Comparison of ENCODE assay signal across 19 mouse cellular contexts in genomic region chr3:86858699-86859098, GRCm38 (mm10).
"Had no signal": no experiment of that assay in that cellular context is flagged by ENCODE, and none has a peak within 500 bp of the region (broad histone marks: within the 10 kb centered on the region; RNA-seq: fewer than 3 reads in every experiment).

No protein-coding gene starts in this region.

- H3K9ac ChIP-seq: liver, embryonic 13.5 days; neural tube, embryonic 12.5 days; neural tube, embryonic 15.5 days had no signal

- H3K27ac ChIP-seq: left cerebral cortex, adult 2 months; liver, embryonic 13.5 days; neural tube, embryonic 12.5 days; stomach, postnatal 0 days had no signal

- H3K36me3 ChIP-seq: liver, embryonic 13.5 days; neural tube, embryonic 12.5 days; neural tube, embryonic 15.5 days had no signal

- H3K9me3 ChIP-seq: liver, embryonic 13.5 days; neural tube, embryonic 12.5 days; neural tube, embryonic 15.5 days had no signal

- H3K4me2 ChIP-seq: liver, embryonic 13.5 days; neural tube, embryonic 15.5 days had no signal

- DNase-seq: kidney, adult 18-20 months; kidney, adult 9 months; kidney, postnatal 14 days; layer of hippocampus, postnatal 36 days; liver, embryonic 13.5 days; lung, adult 2 months; lung, postnatal 14 days; lung, postnatal 4 days; midbrain, embryonic 14.5 days; right cerebral cortex, adult 18-20 months; right cerebral cortex, postnatal 14 days; right cerebral cortex, postnatal 4 days; thymus, adult 2 months; thymus, postnatal 14 days; thymus, postnatal 4 days had no signal

- H3K4me3 ChIP-seq: left cerebral cortex, adult 2 months; liver, embryonic 13.5 days; neural tube, embryonic 12.5 days; neural tube, embryonic 15.5 days had no signal

- H3K4me1 ChIP-seq: liver, embryonic 13.5 days had no signal

- H3K27me3 ChIP-seq: liver, embryonic 13.5 days; neural tube, embryonic 12.5 days; neural tube, embryonic 15.5 days had no signal
